Mouse (Mus musculus) ES-E14 (cell line): Measurements from ENCODE around the gene Chmp2a.
A peak's percentile ranks its signal among the peaks of the same experiment; 100 is the strongest.

Experiments used
- CHD2 ChIP-seq: IDR thresholded peaks from 2 replicates; pipeline ENCODE4 v1.6.1; 2014; ENCODE audit warnings: mild to moderate bottlenecking, low read depth, low read length, inconsistent platforms
- MAFK ChIP-seq: IDR thresholded peaks from 2 replicates; pipeline ENCODE4 v1.6.1; 2014; ENCODE audit warnings: mild to moderate bottlenecking, low read depth, low read length, inconsistent platforms; ENCODE audit not compliant: insufficient read depth
- ZC3H11A ChIP-seq: IDR thresholded peaks from 2 replicates; pipeline ENCODE4 v1.6.1; 2012; ENCODE audit warnings: low read depth, mild to moderate bottlenecking, inconsistent platforms, low read length, borderline replicate concordance
- ZNF384 ChIP-seq: IDR thresholded peaks from 2 replicates; pipeline ENCODE4 v1.6.1; 2012; ENCODE audit warnings: low read depth, low read length, inconsistent platforms

- no peak for TF ChIP-seq MAFK
- TF ChIP-seq ZC3H11A: no peak
- peak; percentile 78 for TF ChIP-seq CHD2
- TF ChIP-seq ZNF384: no peak
Observed at GRCm38 (mm10) chr7:13014275-13014839, 20.2 kb downstream of the Chmp2a start.
